Mouse (Mus musculus) monocyte, adult 5-6 weeks (primary cell): Measurements from ENCODE around the gene Sh3pxd2a. TPM values are rescaled to one million over a fixed set of nuclear protein-coding genes. Genes with fewer than 3 reads are reported as not detected.
A peak's percentile ranks its signal among the peaks of the same experiment; 100 is the strongest.

ENCODE experiments used
- ATAC-seq: fragments of 153-309, 156-312 bp; replicated peaks from 2 replicates; pipeline ENCODE4 v1.8.0; 2017; ENCODE audit warnings: mild to moderate bottlenecking; ENCODE audit not compliant: low TSS enrichment, insufficient number of reproducible peaks, severe bottlenecking, poor library complexity, low FRiP score
- total RNA-seq: library from RNA; stranded (forward); fragments of 200-1000, 200-491, 200-594 nt; gene quantifications from 3 replicates; pipeline ENCODE4 v1.2.3, GENCODE M21; 2017

The Sh3pxd2a gene
- total RNA-seq, 1 experiment from 2014 or later, result 2.6 TPM

GRCm38 (mm10) chr19:47493017-47493997, 29.1 kb upstream of the Sh3pxd2a start:
- ATAC-seq, result no peak

GRCm38 (mm10) chr19:47492422-47492821, 28.2 kb upstream of the Sh3pxd2a start:
- no peak for ATAC-seq

- ATAC-seq, result no peak
Measured at GRCm38 (mm10) chr19:47491853-47492252, 27.7 kb upstream of the Sh3pxd2a start.

- ATAC-seq, result no peak
Measured at GRCm38 (mm10) chr19:47489233-47489632, 25.0 kb upstream of the Sh3pxd2a start.

- no peak for ATAC-seq
Measured at GRCm38 (mm10) chr19:47488250-47488649, 24.0 kb upstream of the Sh3pxd2a start.

- ATAC-seq, result no peak
Measured at GRCm38 (mm10) chr19:47487572-47487971, 23.4 kb upstream of the Sh3pxd2a start.

GRCm38 (mm10) chr19:47485997-47486566, 21.9 kb upstream of the Sh3pxd2a start:
- ATAC-seq, result no peak

- ATAC-seq, result no peak
Measured at GRCm38 (mm10) chr19:47484110-47484509, 19.9 kb upstream of the Sh3pxd2a start.

GRCm38 (mm10) chr19:47483346-47483745, 19.1 kb upstream of the Sh3pxd2a start:
- ATAC-seq, result no peak

- no peak for ATAC-seq
Measured at GRCm38 (mm10) chr19:47473453-47473852, 9.3 kb upstream of the Sh3pxd2a start.

- ATAC-seq, result no peak
Measured at GRCm38 (mm10) chr19:47472881-47473400, 8.7 kb upstream of the Sh3pxd2a start.

GRCm38 (mm10) chr19:47471808-47472207, 7.6 kb upstream of the Sh3pxd2a start:
- no peak for ATAC-seq

GRCm38 (mm10) chr19:47468750-47469149, 4.5 kb upstream of the Sh3pxd2a start:
- ATAC-seq, result no peak

- no peak for ATAC-seq
Measured at GRCm38 (mm10) chr19:47466775-47467174, 2.6 kb upstream of the Sh3pxd2a start.

- ATAC-seq, result peak; percentile 59; the same call in 1 of the 2 replicates
Measured at GRCm38 (mm10) chr19:47465467-47465866, 1.3 kb upstream of the Sh3pxd2a start.

GRCm38 (mm10) chr19:47463636-47464303, 431 bp downstream of the Sh3pxd2a start:
- ATAC-seq, result no peak

- ATAC-seq, result no peak
Measured at GRCm38 (mm10) chr19:47463206-47463605, 995 bp downstream of the Sh3pxd2a start.

- no peak for ATAC-seq
Measured at GRCm38 (mm10) chr19:47462725-47463124, 1.5 kb downstream of the Sh3pxd2a start.

- ATAC-seq, result no peak
Measured at GRCm38 (mm10) chr19:47461838-47462237, 2.4 kb downstream of the Sh3pxd2a start.
